Mouse (Mus musculus) neural tube, embryonic 11.5 days (tissue): Measurements from ENCODE around the gene Asb17. TPM values are rescaled to one million over a fixed set of nuclear protein-coding genes. Genes with fewer than 3 reads are reported as not detected.

Source experiments
- ATAC-seq: fragments of 200-750 bp; cut with Nextera tagmentation; 2 replicates; pipeline ENCODE4 v1.8.0; 2017; ENCODE audit warnings: moderate number of reproducible peaks, mild to moderate bottlenecking, moderate TSS enrichment, moderate library complexity; ENCODE audit not compliant: insufficient read depth, low FRiP score, low TSS enrichment
- DNase-seq: peaks from one replicate; pipeline ENCODE4 v3.0.0-alpha.2; 2015; ENCODE audit warnings: low spot score
- H3K27ac ChIP-seq: fragments of 300-500 bp; sonication (generic); 2 replicates; pipeline ENCODE4 v1.5.1; 2014; ENCODE audit warnings: low read depth, mild to moderate bottlenecking, low read length
- H3K27me3 ChIP-seq: fragments of 300-500 bp; sonication (generic); 2 replicates; pipeline ENCODE4 v1.6.1; 2014; ENCODE audit warnings: mild to moderate bottlenecking, low read length, mixed read lengths; ENCODE audit not compliant: control insufficient read depth, insufficient read depth
- H3K36me3 ChIP-seq: fragments of 300-500 bp; sonication (generic); 2 replicates; pipeline ENCODE4 v1.6.1; 2014; ENCODE audit warnings: mild to moderate bottlenecking, low read length, moderate library complexity, mixed read lengths; ENCODE audit not compliant: control insufficient read depth, insufficient read depth
- H3K4me1 ChIP-seq: fragments of 300-500 bp; sonication (generic); 2 replicates; pipeline ENCODE4 v1.6.1; 2014; ENCODE audit warnings: low read length, mixed read lengths; ENCODE audit not compliant: control insufficient read depth, insufficient read depth
- H3K4me2 ChIP-seq: fragments of 300-500 bp; sonication (generic); 2 replicates; pipeline ENCODE4 v1.6.1; 2014; ENCODE audit warnings: low read depth, mild to moderate bottlenecking, moderate library complexity
- H3K4me3 ChIP-seq: fragments of 300-500 bp; sonication (generic); 2 replicates; pipeline ENCODE4 v1.5.1; 2014; ENCODE audit warnings: low read depth, low read length
- H3K9ac ChIP-seq: fragments of 300-500 bp; sonication (generic); 2 replicates; pipeline ENCODE4 v1.6.1; 2014; ENCODE audit warnings: mild to moderate bottlenecking, low read length
- H3K9me3 ChIP-seq: fragments of 300-500 bp; sonication (generic); 2 replicates; pipeline ENCODE4 v1.6.1; 2016; ENCODE audit warnings: low read length; ENCODE audit not compliant: control insufficient read depth
- WGBS: fragments of 180-500 bp; shearing (Covaris S2); extraction: QIAGEN DNeasy Blood & Tissue Kit; methylation state at CpG from one replicate; pipeline ENCODE4 v1.1.7; 2014; 5-methylcytosine and 5-hydroxymethylcytosine counted together
- polyA plus RNA-seq: library from polyadenylated mRNA; unstranded; fragments of >200 nt; fragmentation: Nextera tagmentation; extraction: Ambion mirVana; gene quantifications from 2 replicates; pipeline ENCODE4 v1.2.1, GENCODE M21; 2014

Gene Asb17
- polyA plus RNA-seq, 1 experiment from 2014 or later, result 0.44 TPM

- no peak overlapping the region for H3K27ac ChIP-seq
- H3K27me3 ChIP-seq, result no peaks in the 10 kb centered on the region
- no peak for ATAC-seq
- WGBS, result 90% methylated on average over 3 of the region's 3 CpGs
- H3K4me3 ChIP-seq, result no peak overlapping the region
- H3K9me3 ChIP-seq, result no peaks in the 10 kb centered on the region
- no peak overlapping the region for H3K9ac ChIP-seq
- H3K4me1 ChIP-seq, result no peaks in the 10 kb centered on the region
- no peaks in the 10 kb centered on the region for H3K36me3 ChIP-seq
- H3K4me2 ChIP-seq, result no peak overlapping the region
- no peak for DNase-seq
Measured at GRCm38 (mm10) chr3:153895454-153895853, 51.4 kb downstream of the Asb17 start.

GRCm38 (mm10) chr3:153897216-153897615 lies 53.2 kb downstream of the Asb17 start:
- DNase-seq, result no peak
- H3K27me3 ChIP-seq, result no peaks in the 10 kb centered on the region
- H3K9ac ChIP-seq, result no peak overlapping the region
- no peak overlapping the region for H3K4me2 ChIP-seq
- no peaks in the 10 kb centered on the region for H3K9me3 ChIP-seq
- no peak overlapping the region for H3K27ac ChIP-seq
- H3K4me1 ChIP-seq, result no peaks in the 10 kb centered on the region
- no peak for ATAC-seq
- WGBS, result 69% methylated on average over 6 of the region's 6 CpGs
- H3K36me3 ChIP-seq, result no peaks in the 10 kb centered on the region
- H3K4me3 ChIP-seq, result no peak overlapping the region

- H3K36me3 ChIP-seq, result peaks cover 5% of the 10 kb centered on the region; the same call in 1 of the 2 replicates
- WGBS, result 83% methylated on average over 1 of the region's 1 CpGs
- H3K4me3 ChIP-seq, result no peak overlapping the region
- H3K9me3 ChIP-seq, result no peaks in the 10 kb centered on the region
- no peak overlapping the region for H3K4me2 ChIP-seq
- no peak overlapping the region for H3K27ac ChIP-seq
- DNase-seq, result no peak
- no peak overlapping the region for H3K9ac ChIP-seq
- H3K4me1 ChIP-seq, result no peaks in the 10 kb centered on the region
- ATAC-seq, result no peak
- no peaks in the 10 kb centered on the region for H3K27me3 ChIP-seq
Measured at GRCm38 (mm10) chr3:153901904-153902303, 57.9 kb downstream of the Asb17 start.

- Histone ChIP-seq H3K36me3 (peaks cover 5% of the 10 kb centered on the region; the same call in 1 of the 2 replicates), H3K4me2 (no peak overlapping the region), H3K4me1 (no peaks in the 10 kb centered on the region), H3K27ac (no peak overlapping the region), H3K4me3 (no peak overlapping the region), H3K9ac (no peak overlapping the region), H3K27me3 (no peaks in the 10 kb centered on the region), H3K9me3 (no peaks in the 10 kb centered on the region)
- WGBS, result 79% methylated on average over 3 of the region's 3 CpGs
- no peak for ATAC-seq
- DNase-seq, result no peak
Measured at GRCm38 (mm10) chr3:153902595-153902994, 58.6 kb downstream of the Asb17 start.

GRCm38 (mm10) chr3:153904586-153904985 lies 60.6 kb downstream of the Asb17 start:
- H3K27me3 ChIP-seq, result no peaks in the 10 kb centered on the region
- H3K36me3 ChIP-seq, result peaks cover 18% of the 10 kb centered on the region
- WGBS, result 73% methylated on average over 6 of the region's 6 CpGs
- no peaks in the 10 kb centered on the region for H3K4me1 ChIP-seq
- peak; percentile 39 for DNase-seq
- H3K9ac ChIP-seq, result no peak overlapping the region
- no peak overlapping the region for H3K27ac ChIP-seq
- ATAC-seq, result no peak
- H3K4me2 ChIP-seq, result no peak overlapping the region
- no peak overlapping the region for H3K4me3 ChIP-seq
- H3K9me3 ChIP-seq, result no peaks in the 10 kb centered on the region

Other genes starting within 250 kb of the Asb17 start
- 41.4 and 48.0 TPM in 2 replicates for gene St6galnac3, start 119.0 kb upstream of the Asb17 start, polyA plus RNA-seq
- gene Msh4, start 61.9 kb downstream of the Asb17 start, polyA plus RNA-seq, result 0.07 and 0.12 TPM in 2 replicates
- gene Rabggtb, start 68.8 kb downstream of the Asb17 start, polyA plus RNA-seq, result 39.7 and 44.4 TPM in 2 replicates
- 53.0 and 58.3 TPM in 2 replicates for gene Acadm, start 100.4 kb downstream of the Asb17 start, polyA plus RNA-seq
- gene Slc44a5, start 129.2 kb downstream of the Asb17 start, polyA plus RNA-seq, result 3.2 and 3.7 TPM in 2 replicates